Mouse (Mus musculus): ENCODE data around the gene Klf4.

Klf4 gene

GRCm38 (mm10) chr4:55523921-55524320, 8.3 kb downstream of the Klf4 start:
- no peak for DNase-seq (ENCODE audit: low spot score)

GRCm38 (mm10) chr4:55517438-55517837, 14.8 kb downstream of the Klf4 start:
- no peak for DNase-seq (ENCODE audit: low spot score)

GRCm38 (mm10) chr4:55516048-55516447, 16.2 kb downstream of the Klf4 start:
- DNase-seq (ENCODE audit: low spot score), result no peak

- DNase-seq (ENCODE audit: low spot score), result peak; percentile 74
Measured at GRCm38 (mm10) chr4:55514733-55515176, 17.5 kb downstream of the Klf4 start.

GRCm38 (mm10) chr4:55513615-55514279, 18.5 kb downstream of the Klf4 start:
- no peak for DNase-seq (ENCODE audit: low spot score)

GRCm38 (mm10) chr4:55511389-55511788, 20.9 kb downstream of the Klf4 start:
- no peak for DNase-seq (ENCODE audit: low spot score)

- DNase-seq (ENCODE audit: low spot score), result no peak
Measured at GRCm38 (mm10) chr4:55508712-55509111, 23.6 kb downstream of the Klf4 start.

- no peak for DNase-seq (ENCODE audit: low spot score)
Measured at GRCm38 (mm10) chr4:55498621-55499020, 33.6 kb downstream of the Klf4 start.

- DNase-seq (ENCODE audit: low spot score), result no peak
Measured at GRCm38 (mm10) chr4:55496416-55496815, 35.9 kb downstream of the Klf4 start.

- no peak for DNase-seq (ENCODE audit: low spot score)
Measured at GRCm38 (mm10) chr4:55493261-55493660, 39.0 kb downstream of the Klf4 start.

- no peak for DNase-seq (ENCODE audit: low spot score)
Measured at GRCm38 (mm10) chr4:55489328-55489727, 42.9 kb downstream of the Klf4 start.

GRCm38 (mm10) chr4:55488604-55489003, 43.7 kb downstream of the Klf4 start:
- DNase-seq (ENCODE audit: low spot score), result no peak

GRCm38 (mm10) chr4:55480322-55480767, 51.9 kb downstream of the Klf4 start:
- peak; percentile 61 for DNase-seq (ENCODE audit: low spot score)

- DNase-seq (ENCODE audit: low spot score), result no peak
Measured at GRCm38 (mm10) chr4:55478333-55478732, 53.9 kb downstream of the Klf4 start.

GRCm38 (mm10) chr4:55477933-55478332, 54.3 kb downstream of the Klf4 start:
- no peak for DNase-seq (ENCODE audit: low spot score)

- no peak for DNase-seq (ENCODE audit: low spot score)
Measured at GRCm38 (mm10) chr4:55477210-55477759, 55.0 kb downstream of the Klf4 start.

All from ovary, postnatal 10 days (tissue).